Mouse (Mus musculus) C3H10T1/2 (cell line): Measurements from ENCODE around the gene Sgca. TPM values are rescaled to one million over a fixed set of nuclear protein-coding genes. Genes with fewer than 3 reads are reported as not detected.

Source experiments
- polyA plus RNA-seq, 2 experiments: library from polyadenylated mRNA; unstranded; fragments of >200 nt; fragmentation: generic; extraction: Trizol; gene quantifications; one replicate each; pipeline ENCODE4 v1.2.1; 2012; ENCODE audit warnings: missing spikeins in 2 of 2

Sgca gene
- polyA plus RNA-seq: 1 to 10 TPM; 2.7 to 3.4 TPM

GRCm38 (mm10) chr11:94976199-94976598, at the start of gene Sgca:
Sgca (minus strand) TSS chr11:94976327.

GRCm38 (mm10) chr11:95009629-95010014, 33.5 kb upstream of the Sgca start, which contains the start of gene Samd14:
Samd14 (plus strand) TSS chr11:95009879.

GRCm38 (mm10) chr11:94990749-94991577, 14.8 kb upstream of the Sgca start, which contains the start of gene Ppp1r9b:
Ppp1r9b (plus strand) TSS chr11:94991035.

GRCm38 (mm10) chr11:94967419-94967818, 8.7 kb downstream of the Sgca start, which contains the start of gene Hils1:
Hils1 (plus strand) TSS chr11:94967593.

GRCm38 (mm10) chr11:94936045-94936444, 40.1 kb downstream of the Sgca start, which contains the start of gene Col1a1:
Col1a1 (plus strand) TSS chr11:94936224.

Other genes starting within 250 kb of the Sgca start
- gene Cdc34b, start 234.5 kb downstream of the Sgca start, polyA plus RNA-seq: under 1 TPM; 0.05 to 0.19 TPM
- not detected for gene Tmem92, start 193.6 kb downstream of the Sgca start, polyA plus RNA-seq
- 1,000 to 10,000 TPM in 1 of 2 experiments, 100 to 1,000 TPM in 1; 307 to 2,727 TPM for gene Col1a1, start 40.1 kb downstream of the Sgca start, polyA plus RNA-seq
- gene Hils1, start 8.7 kb downstream of the Sgca start, polyA plus RNA-seq: not detected
- 10 to 100 TPM; 26.4 to 89.0 TPM for gene Ppp1r9b, start 14.7 kb upstream of the Sgca start, polyA plus RNA-seq
- 10 to 100 TPM; 15.7 to 73.7 TPM for gene Samd14, start 33.6 kb upstream of the Sgca start, polyA plus RNA-seq
- 10 to 100 TPM in 1 of 2 experiments, 1 to 10 TPM in 1; 3.9 to 42.1 TPM for gene Pdk2, start 65.0 kb upstream of the Sgca start, polyA plus RNA-seq
- 10 to 100 TPM; 11.2 to 14.5 TPM for gene Itga3, start 100.5 kb upstream of the Sgca start, polyA plus RNA-seq
- under 1 TPM in 1 of 2 experiments, not detected in 1; 0.02 TPM for gene Dlx3, start 143.8 kb upstream of the Sgca start, polyA plus RNA-seq
- gene Dlx4, start 169.9 kb upstream of the Sgca start, polyA plus RNA-seq: under 1 TPM; 0.04 to 0.09 TPM